Mouse (Mus musculus) mammary gland, adult 2 months (tissue): ENCODE measurements around the gene Tbc1d23. TPM values are rescaled to one million over a fixed set of nuclear protein-coding genes. Genes with fewer than 3 reads are reported as not detected.

Source experiments
- polyA plus RNA-seq: library from polyadenylated mRNA; depleted of rRNA; stranded (reverse); fragments of >200 nt; gene quantifications from 2 replicates; pipeline ENCODE4 v1.2.3, GENCODE M21; 2012; ENCODE audit warnings: low replicate concordance; rRNA removed

Gene Tbc1d23
- 9.9 and 28.1 TPM in 2 replicates for polyA plus RNA-seq

GRCm38 (mm10) chr16:57231089-57231936 is at the start of gene Tbc1d23:
TSS of gene Tbc1d23 (minus strand) at chr16:57231504.

GRCm38 (mm10) chr16:57166611-57167513 is 64.4 kb downstream of the Tbc1d23 start, which contains the start of gene Nit2:
TSS of gene Nit2 (minus strand) at chr16:57167341.

GRCm38 (mm10) chr16:57120913-57121815 is 110.1 kb downstream of the Tbc1d23 start, which contains the start of gene Tomm70a:
TSS of gene Tomm70a (plus strand) at chr16:57121703.

Other genes starting within 250 kb of the Tbc1d23 start
- not detected in 2 replicates for gene Tmem45a2, start 160.1 kb downstream of the Tbc1d23 start, polyA plus RNA-seq
- gene Tomm70a, start 109.8 kb downstream of the Tbc1d23 start, polyA plus RNA-seq, result 12.3 and 12.4 TPM in 2 replicates
- 14.8 and 23.9 TPM in 2 replicates for gene Nit2, start 64.2 kb downstream of the Tbc1d23 start, polyA plus RNA-seq
- 0.10 TPM in 1 of 2 replicates, not detected in the other for gene Tmem30c, start 61.4 kb upstream of the Tbc1d23 start, polyA plus RNA-seq
- gene Filip1l, start 121.6 kb upstream of the Tbc1d23 start, polyA plus RNA-seq, result 7.3 and 17.2 TPM in 2 replicates